In genomic region chr4:103875564-103875963, GRCm38 (mm10) we compare ENCODE assay signal across 10 mouse cellular contexts.
DNase-seq lines count a peak whose midpoint lies in the region; ATAC-seq lines count a peak whose summit lies in the region.
"Had no signal": no experiment of that assay in that cellular context is flagged by ENCODE, and none has a peak within 500 bp of the region (broad histone marks: within the 10 kb centered on the region; RNA-seq: fewer than 3 reads in every experiment).

No protein-coding gene starts in this region.

- peak; percentile 77 for DNase-seq in heart, embryonic 10.5 days (ENCODE audit: low spot score)
- no peak for DNase-seq in heart, adult 9 months (ENCODE audit: low spot score in 2 of 2)
- DNase-seq in midbrain, embryonic 10.5 days (ENCODE audit: low spot score): peak; percentile 27
- no peak for DNase-seq in midbrain, embryonic 11.5 days (ENCODE audit: low spot score, missing footprints)
- peak; percentile 70 for DNase-seq in embryo, embryonic 10.5 days (ENCODE audit: low spot score)
- peak; percentile 74 for DNase-seq in mesoderm, embryonic 11.5 days (ENCODE audit: low read depth, low spot score)
- no peak for DNase-seq in frontal cortex, postnatal 36 days (ENCODE audit: low spot score in 2 of 2)
- DNase-seq in layer of hippocampus, adult 9-10 months (ENCODE audit: low spot score): no peak

- no peak overlapping the region for H3K4me2 ChIP-seq in midbrain, embryonic 11.5 days
- H3K4me2 ChIP-seq: stomach, embryonic 15.5 days had no signal

- no peak overlapping the region for H3K27ac ChIP-seq in heart, embryonic 10.5 days
- no peak overlapping the region for H3K27ac ChIP-seq in midbrain, embryonic 10.5 days (replicated peaks)
- no peak overlapping the region for H3K27ac ChIP-seq in midbrain, embryonic 11.5 days (ENCODE audit: low read depth, low read length)
- H3K27ac ChIP-seq: stomach, embryonic 15.5 days had no signal

- H3K4me3 ChIP-seq in heart, embryonic 10.5 days: no peak overlapping the region
- H3K4me3 ChIP-seq in midbrain, embryonic 10.5 days: no peak overlapping the region
- H3K4me3 ChIP-seq in midbrain, embryonic 11.5 days (ENCODE audit: low read depth, low read length): no peak overlapping the region
- H3K4me3 ChIP-seq: stomach, embryonic 15.5 days had no signal

- WGBS in heart, embryonic 10.5 days: 29% methylated on average over 3 of the region's 3 CpGs
- 40% methylated on average over 3 of the region's 3 CpGs for WGBS in midbrain, embryonic 10.5 days
- 42% methylated on average over 3 of the region's 3 CpGs for WGBS in midbrain, embryonic 11.5 days

- no peaks in the 10 kb centered on the region for H3K36me3 ChIP-seq in heart, embryonic 10.5 days
- no peaks in the 10 kb centered on the region for H3K36me3 ChIP-seq in midbrain, embryonic 10.5 days
- no peaks in the 10 kb centered on the region for H3K36me3 ChIP-seq in midbrain, embryonic 11.5 days (ENCODE audit: control insufficient read depth, insufficient read depth, low read length)
- H3K36me3 ChIP-seq: stomach, embryonic 15.5 days had no signal

- no peaks in the 10 kb centered on the region for H3K4me1 ChIP-seq in heart, embryonic 10.5 days
- H3K4me1 ChIP-seq in midbrain, embryonic 10.5 days: 0 out of 2 replicates have a peak, but pooled peaks cover 6% of the 10 kb centered on the region
- no peaks in the 10 kb centered on the region for H3K4me1 ChIP-seq in midbrain, embryonic 11.5 days (ENCODE audit: control insufficient read depth, insufficient read depth, low read length)
- H3K4me1 ChIP-seq: stomach, embryonic 15.5 days had no signal

- no peak overlapping the region for H3K9ac ChIP-seq in midbrain, embryonic 11.5 days (ENCODE audit: low read length)
- H3K9ac ChIP-seq: stomach, embryonic 15.5 days had no signal

- ATAC-seq in midbrain, embryonic 11.5 days (ENCODE audit: low FRiP score): no peak
- ATAC-seq: hindbrain, embryonic 16.5 days had no signal

- H3K27me3 ChIP-seq in heart, embryonic 10.5 days (ENCODE audit: insufficient read depth, poor library complexity, severe bottlenecking): no peaks in the 10 kb centered on the region
- no peaks in the 10 kb centered on the region for H3K27me3 ChIP-seq in midbrain, embryonic 10.5 days (ENCODE audit: low read depth, poor library complexity, severe bottlenecking)
- H3K27me3 ChIP-seq in midbrain, embryonic 11.5 days (ENCODE audit: control insufficient read depth, insufficient read depth, low read length): no peaks in the 10 kb centered on the region
- H3K27me3 ChIP-seq: stomach, embryonic 15.5 days had no signal

- no peaks in the 10 kb centered on the region for H3K9me3 ChIP-seq in heart, embryonic 10.5 days
- no peaks in the 10 kb centered on the region for H3K9me3 ChIP-seq in midbrain, embryonic 10.5 days (replicated peaks)
- H3K9me3 ChIP-seq in midbrain, embryonic 11.5 days (ENCODE audit: control insufficient read depth, low read length): no peaks in the 10 kb centered on the region
- H3K9me3 ChIP-seq: stomach, embryonic 15.5 days had no signal

Comparison
In these comparisons a context has a peak if more than half of its experiments do, and no peak if none do; other contexts are left out.
1. DNase-seq: peak in heart, embryonic 10.5 days (single experiment), midbrain, embryonic 10.5 days (single experiment), embryo, embryonic 10.5 days (single experiment) and mesoderm, embryonic 11.5 days (single experiment); none in heart, adult 9 months (0 of 2), midbrain, embryonic 11.5 days (single experiment), frontal cortex, postnatal 36 days (0 of 2) and layer of hippocampus, adult 9-10 months (single experiment).